Mouse (Mus musculus) urinary bladder, postnatal 10 days (tissue): ENCODE data around the gene Trim43a.
"Not testable (repeated sequence)": the region's sequence is repeated elsewhere in the genome, so short reads cannot be mapped to it uniquely, and the experiment has no call there.

Experiments
- DNase-seq: peaks from one replicate; pipeline ENCODE4 v3.0.0; 2022; ENCODE audit warnings: low spot score

The Trim43a gene

DNA sequence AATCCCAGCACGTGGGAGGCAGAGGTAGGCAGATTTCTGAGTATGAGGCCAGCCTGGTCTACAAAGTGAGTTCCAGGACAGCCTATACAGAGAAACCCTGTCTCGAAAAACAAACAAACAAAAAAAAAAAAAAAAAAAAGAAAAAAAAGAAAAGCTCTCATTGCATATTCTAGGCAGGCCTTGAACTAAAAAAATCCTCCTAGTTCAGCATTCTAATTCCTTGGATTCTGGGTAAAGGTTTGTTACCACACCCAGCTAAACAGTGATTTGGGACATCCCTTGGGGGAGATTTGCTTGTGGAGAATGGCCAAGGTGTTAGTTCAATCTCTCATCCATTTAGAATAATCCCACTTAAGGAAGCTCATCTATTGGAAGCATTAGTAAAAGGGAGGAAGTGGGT is at the start of gene Trim43a:
Gene Trim43a, plus strand, starts transcription at position 301 of the 400 bp plus-strand sequence.
- DNase-seq = not testable (repeated sequence)

- DNase-seq = no peak
Measured at GRCm38 (mm10) chr9:88534093-88534492, 46.6 kb upstream of the Trim43a start.

DNA sequence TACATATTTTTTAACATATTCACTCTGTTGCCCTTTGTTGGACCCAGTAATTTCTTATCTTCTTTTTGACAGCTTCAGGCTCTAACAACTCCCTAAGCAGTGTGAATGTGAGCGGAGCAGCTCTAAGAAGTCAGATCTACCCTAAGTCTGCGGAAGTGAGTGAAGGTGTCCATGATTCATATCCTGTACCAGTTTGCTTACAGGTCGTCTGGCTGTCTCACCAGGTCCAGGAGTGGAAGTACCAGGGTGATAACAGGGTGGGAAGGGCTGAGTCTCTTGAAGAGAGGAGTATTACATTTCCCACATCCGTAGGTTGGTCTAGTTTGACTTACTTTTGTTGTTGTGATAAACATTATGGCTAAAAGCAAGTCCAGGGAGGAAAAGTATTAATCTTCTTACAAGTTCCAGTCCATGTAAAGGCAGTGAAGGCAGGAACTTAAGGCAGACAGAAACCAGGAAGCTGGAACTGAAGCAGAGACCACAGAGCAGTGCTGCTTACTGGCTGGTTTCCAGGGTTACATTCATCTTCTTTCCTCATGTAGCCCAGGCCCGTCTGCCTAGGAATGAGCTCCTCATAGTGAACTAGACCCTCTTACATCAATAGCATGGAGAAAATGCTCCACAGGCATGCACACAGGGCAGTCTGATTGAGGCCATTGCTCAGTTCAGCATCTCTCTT is 41.0 kb upstream of the Trim43a start:
- no peak for DNase-seq

DNA sequence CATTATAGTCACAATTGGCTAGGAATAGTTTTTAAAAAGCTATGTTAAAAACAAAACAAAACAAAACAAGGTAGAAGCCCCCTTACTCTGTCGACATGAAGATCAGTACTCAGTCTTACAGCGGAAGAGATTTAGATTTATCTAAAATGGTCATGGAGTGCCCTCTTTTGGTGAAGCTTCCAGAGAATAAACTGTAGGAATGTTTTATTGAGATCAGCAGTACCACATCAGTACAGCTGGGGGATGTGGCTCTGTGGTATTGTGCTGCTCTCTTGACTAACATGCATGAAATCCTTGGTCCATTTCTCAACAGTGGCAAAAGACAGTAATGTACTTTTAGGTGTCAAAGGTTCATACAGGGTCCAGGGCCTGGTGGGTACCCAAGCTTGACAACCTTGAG is 37.9 kb upstream of the Trim43a start:
- no peak for DNase-seq

DNA sequence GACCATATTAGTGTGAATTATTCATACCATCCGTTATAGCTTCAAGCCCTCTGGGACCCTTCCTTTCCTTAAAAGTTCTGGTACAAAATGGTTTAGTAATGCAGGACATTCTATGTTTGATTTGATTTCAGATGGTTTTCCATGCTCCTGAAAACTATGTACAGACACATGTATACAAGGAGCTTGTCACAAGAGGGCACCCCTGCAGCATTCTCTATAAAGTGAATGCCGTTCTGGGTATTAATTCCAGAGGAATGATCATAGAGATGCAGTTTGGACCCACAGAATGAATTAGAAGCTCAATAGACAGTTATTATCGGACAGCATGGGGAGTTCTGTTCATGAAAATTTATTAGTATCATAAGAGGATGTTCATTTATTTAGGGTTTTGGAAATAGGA is 35.2 kb upstream of the Trim43a start:
- no peak for DNase-seq

DNA sequence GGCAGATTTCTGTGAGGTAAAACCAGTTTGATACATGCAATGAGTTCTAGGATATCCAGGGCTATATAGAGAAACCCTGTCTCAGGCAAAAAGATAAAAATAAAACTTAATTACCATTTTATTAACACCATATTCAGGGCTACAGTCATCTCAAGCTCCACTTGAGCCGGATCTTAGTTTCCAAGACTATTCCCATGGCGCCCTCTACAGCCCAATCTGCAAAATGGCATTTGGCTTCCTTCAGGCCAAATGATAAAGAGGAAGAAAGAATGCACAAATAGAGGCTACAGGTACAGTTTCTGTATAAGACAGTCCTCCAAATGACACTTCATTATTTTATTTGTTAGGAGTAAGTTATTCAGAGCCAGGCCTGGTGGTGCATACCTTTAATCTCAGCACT is 34.5 kb upstream of the Trim43a start:
- DNase-seq = no peak

DNA sequence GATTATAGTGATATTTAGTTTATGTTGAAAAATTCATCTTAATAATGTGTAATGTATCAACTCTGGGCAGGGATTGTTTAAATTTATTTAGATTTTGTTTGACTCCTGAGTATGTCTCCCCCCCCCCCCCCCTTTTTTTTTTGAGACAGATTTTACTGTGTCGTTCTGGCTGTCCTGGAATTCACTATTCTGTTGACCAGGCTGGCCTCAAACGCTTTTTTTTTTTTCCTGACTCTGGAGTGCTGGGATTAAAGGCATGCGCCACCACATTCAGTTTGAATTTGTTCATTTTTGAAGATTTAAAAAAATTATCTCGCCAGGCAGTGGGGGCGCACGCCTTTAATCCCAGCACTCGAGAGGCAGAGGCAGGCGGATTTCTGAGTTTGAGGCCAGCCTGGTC is 34.0 kb upstream of the Trim43a start:
- no peak for DNase-seq

GRCm38 (mm10) chr9:88547270-88547669 is 33.4 kb upstream of the Trim43a start:
- no peak for DNase-seq

GRCm38 (mm10) chr9:88547851-88548613 is 32.7 kb upstream of the Trim43a start, which contains the start of gene Zfp949:
Zfp949 (plus strand) TSS chr9:88548020.
- DNase-seq = no peak

DNA sequence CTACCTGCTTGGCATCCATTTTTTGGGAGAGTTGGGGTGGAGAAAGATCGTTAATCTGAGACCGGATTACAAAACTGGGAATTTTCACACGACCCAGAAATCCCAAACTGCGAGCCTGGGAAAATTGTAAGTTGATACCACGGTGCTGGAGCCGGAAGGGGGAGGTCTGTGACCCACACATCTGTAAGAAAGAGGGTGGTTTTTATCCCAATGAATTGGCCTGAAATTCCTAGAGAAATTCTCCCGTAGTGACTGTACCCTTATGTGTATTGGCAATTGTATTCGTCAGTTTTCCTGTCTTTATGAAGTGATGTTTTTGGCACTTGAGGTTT is 32.1 kb upstream of the Trim43a start:
- no peak for DNase-seq

GRCm38 (mm10) chr9:88553071-88553470 is 27.6 kb upstream of the Trim43a start:
- DNase-seq = no peak

- no peak for DNase-seq
Measured at GRCm38 (mm10) chr9:88558146-88558545, 22.5 kb upstream of the Trim43a start.

GRCm38 (mm10) chr9:88561476-88561875 is 19.2 kb upstream of the Trim43a start:
- not testable (repeated sequence) for DNase-seq

DNA sequence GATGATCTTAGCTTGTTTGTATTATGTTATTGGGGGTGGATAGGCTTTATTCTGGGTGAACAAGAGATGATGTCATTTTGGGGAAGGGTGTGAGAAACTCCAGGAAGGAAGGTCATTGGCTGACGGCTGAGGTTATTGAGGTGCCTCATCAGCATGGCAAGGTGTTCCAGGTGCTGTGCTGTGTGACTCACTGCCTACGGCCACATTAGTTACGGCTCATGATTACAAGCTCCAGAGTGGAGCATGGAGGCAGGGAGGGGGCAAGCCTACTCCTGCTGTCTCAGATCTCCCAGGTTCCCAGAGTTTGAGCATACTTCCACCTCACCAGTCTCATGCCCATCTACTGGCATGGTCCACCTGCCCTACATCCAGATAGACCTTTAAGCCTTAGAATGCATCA is 10.2 kb upstream of the Trim43a start:
- not testable (repeated sequence) for DNase-seq

GRCm38 (mm10) chr9:88593708-88594107 is 13.0 kb downstream of the Trim43a start:
- DNase-seq = not testable (repeated sequence)

- DNase-seq = peak; percentile 97
Measured at GRCm38 (mm10) chr9:88599206-88600162, 18.8 kb downstream of the Trim43a start.

DNA sequence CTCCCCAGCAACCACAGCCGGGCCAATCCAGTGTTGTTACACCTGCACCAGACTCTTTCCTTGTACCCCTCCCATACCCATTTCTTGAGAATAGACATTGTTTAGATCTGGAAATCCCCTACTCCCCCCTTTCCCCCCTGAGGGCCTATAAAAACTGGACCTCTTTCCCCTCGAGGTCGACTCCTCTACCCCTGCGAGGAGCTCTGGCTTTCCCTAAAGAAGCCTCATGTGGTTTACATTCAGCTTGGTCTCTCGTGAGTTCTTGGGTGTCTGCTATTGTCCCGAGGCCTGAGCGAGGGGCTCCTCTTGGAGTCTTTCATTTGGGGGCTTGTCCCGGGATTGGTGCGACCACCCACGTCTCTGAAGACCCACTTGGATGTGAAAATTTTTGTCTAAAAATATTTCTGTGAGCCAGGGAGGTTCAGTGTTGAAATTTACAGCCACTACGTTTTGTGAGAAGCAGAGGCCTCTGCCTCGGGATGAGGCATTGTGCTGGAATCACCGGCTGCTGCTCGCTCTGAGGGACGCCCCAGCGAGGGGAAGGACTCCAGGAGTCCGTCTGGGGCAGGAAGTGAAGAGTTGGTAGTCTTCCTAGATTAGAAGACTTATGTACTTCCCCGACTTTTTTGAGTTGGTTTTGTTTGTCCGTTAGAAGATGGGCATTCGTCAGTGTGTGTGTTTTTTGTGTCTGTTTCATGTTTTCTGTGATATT is 45.3 kb downstream of the Trim43a start:
- DNase-seq = not testable (repeated sequence)

GRCm38 (mm10) chr9:88638125-88638524 is 57.4 kb downstream of the Trim43a start:
- DNase-seq = not testable (repeated sequence)
